Mouse (Mus musculus) cerebral cortex, adult 2 months (tissue): Measurements from ENCODE around the gene Bik.

Experiments used
- WGBS: fragments of 180-500 bp; shearing (Covaris S2); methylation state at CpG from one replicate; pipeline ENCODE4 v1.1.7; 2018; 5-methylcytosine and 5-hydroxymethylcytosine counted together

The Bik gene

DNA sequence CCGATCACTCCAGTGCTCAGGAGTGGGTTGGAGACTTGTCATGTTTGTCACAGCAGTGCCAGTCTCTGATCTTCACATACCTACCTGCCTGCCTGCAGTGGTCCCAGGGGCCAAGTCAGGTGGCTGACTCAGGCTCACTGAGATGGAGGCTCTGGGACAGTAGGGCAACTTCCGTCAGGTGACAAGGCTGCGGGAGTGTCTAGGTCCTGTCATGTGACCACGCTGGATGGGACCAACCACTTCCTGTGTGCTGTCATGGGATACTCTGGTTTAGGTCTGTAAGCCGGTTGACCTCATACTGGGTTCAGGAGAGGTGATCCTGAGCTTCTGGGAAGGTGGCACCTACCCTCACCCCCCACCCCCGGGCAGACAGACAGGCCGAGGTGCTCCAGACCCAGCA lies 19.4 kb downstream of the Bik start:
- 93% methylated on average over 7 of the region's 7 CpGs for WGBS

DNA sequence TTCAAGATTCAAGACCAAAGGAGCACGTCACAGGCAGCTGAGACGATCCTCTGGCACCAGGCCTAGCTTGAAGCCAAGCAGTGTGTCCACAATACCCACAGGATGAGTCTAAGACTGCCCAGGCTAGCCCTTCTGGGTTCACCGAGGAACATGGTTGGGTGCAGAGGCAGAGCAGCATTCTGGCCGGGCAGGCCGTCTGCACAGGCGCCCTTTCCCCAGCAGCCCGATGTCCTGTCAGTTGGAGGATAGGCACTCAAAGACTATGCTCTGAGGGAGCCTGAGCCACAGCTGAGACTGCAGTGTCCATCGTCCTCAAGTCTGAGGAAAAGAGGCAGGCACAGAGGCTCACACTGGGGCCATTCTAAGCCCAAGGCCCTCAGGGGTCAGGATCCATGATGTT lies 20.5 kb downstream of the Bik start:
- 93% methylated on average over 8 of the region's 8 CpGs for WGBS

DNA sequence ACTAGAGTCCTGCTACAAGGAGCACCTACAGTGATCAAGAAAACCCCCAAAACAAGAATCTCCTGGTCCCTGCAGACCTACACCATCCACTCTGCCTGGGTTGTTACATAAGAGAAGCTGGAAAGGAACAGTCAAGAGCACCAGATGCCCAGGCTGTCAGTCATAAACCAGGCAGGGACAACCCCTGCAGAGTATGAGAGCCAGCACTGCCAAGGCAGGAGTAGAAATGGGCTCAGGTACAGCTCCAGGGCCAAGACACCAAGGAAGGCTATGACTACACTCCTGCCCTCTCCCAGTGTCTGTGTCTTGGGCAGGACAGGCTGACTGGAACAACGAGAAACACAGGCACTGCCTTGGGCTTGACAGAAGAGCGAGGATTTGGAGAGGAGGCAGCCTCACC lies 23.5 kb downstream of the Bik start:
- WGBS = 84% methylated on average over 2 of the region's 2 CpGs

DNA sequence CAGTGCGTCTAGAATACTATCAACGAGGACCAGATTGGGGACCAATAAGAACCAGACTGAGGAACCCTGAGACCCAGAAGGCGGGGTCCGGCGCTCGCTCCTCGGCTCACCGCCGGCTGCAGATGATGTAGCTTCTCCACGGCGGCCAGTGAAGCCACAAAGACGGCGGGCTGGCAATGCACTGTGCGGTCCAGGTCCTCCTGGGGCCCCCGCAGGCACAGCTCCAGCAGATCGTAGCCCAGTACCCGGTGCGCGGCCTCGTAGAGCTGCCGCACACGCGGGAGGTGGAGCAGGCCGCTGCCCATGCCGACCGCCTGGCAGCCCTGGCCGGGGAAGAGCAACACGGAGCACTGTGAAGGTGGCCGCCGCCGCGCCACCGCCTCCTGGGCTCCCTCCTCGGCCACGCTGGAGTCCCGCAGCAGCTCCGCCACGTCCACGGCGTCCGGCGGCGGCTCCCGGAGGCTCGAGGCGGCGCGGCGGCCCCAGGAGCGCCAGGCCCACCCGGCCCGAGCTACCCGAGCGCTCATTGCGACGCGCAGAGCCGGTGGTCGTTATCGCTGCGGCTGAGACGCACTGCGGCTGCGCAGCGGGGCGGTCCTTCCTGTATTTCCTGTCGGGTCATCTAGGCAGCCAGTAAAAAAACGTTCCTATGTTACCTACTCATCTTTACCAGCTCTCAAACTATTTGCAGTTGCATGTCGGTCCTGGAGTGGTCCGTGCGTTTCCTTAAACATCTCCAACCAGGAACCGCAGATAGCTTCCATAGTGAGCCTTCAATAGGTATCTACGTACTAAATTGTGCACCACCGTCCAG lies 28.7 kb downstream of the Bik start:
- under 1% methylated on average over 73 of the region's 74 CpGs for WGBS

DNA sequence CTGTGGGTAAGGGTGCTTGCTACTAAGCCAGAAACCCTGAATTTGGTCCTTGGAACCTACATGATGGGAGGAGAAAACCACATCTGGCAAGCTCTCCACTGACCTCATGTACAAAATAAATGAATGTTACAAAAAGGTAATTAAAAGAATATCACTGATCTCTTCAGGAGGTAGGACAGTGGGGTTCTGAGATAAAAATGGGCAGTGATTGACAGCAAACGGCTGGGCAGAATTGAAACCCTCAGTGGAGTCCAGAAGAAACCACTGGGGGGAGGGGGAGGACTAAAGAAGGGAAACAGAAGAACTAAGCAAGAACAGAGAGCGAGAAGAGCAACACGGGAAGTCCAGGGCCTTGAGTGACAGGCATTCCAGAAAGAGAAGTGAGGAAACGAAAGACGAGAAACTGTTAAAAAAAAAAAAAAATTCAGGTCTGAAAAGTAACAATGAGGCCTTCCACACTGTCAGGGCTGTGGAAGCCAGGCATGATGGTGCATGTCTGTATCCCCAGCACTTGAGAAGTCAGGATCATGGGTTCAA lies 34.3 kb downstream of the Bik start:
- WGBS = 61% methylated on average over 5 of the region's 5 CpGs

DNA sequence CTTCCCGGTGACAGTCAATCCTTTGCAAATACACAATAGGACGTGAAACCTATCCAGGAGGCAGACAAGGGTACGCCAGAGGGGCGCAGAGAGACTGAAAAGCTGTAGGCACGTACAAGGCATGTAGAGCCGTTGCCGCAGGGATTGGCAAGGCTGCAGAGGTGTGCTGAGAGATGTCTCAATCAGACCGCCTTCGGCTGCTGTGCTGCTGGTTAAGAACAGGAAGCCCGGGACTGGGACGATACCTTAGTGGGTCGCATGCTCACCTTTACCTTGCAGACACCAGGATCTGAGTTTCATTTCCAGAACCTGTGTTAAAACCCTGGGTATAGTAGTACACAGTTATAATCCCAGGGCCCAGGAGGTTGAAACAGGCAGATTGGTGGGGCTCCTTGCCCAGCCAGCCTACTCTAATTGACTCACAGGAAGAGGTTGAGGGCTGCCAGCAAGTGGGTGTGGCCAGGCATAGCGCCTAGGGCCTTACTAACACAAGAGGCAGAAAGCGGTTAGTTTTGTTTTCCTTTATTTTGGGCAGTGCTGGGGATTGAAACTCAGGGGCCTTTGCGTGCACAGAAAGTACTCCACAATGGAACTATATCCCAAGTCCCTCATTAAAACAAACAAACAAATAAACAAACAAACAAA lies 36.1 kb downstream of the Bik start:
- 53% methylated on average over 15 of the region's 15 CpGs for WGBS

DNA sequence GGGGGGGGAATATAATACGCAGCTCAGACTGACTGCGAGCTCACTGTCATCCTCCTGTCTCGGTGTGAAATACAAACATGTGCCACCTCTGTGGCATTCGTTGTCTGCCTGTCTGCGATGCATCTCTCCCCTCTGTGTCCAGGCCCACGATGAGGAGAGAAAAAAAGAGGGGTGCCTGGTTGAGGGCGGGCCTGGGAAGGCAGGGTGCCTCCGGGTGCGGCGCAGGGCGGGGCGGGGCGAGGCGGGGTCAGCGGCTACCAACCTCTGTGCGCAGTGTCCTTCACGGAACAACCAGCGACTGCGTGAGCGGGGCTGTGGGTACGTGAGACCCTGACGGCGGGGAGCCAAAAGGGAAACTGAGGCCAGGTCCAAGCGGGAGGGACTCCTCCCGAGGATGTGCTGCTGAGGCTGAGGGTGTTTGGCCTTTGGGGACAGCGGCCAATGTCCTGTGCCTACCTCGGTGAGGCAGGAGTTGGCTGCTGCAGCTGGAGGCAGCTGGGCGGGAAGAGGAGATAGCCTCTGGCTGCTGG lies 36.7 kb downstream of the Bik start, which contains the start of the genes Tspo and Mcat:
Gene Tspo, plus strand, starts transcription at position 266 of the 530 bp plus-strand sequence.
Gene Mcat, minus strand, starts transcription at position 461 of the 530 bp plus-strand sequence.
- WGBS = 6% methylated on average over 28 of the region's 28 CpGs

DNA sequence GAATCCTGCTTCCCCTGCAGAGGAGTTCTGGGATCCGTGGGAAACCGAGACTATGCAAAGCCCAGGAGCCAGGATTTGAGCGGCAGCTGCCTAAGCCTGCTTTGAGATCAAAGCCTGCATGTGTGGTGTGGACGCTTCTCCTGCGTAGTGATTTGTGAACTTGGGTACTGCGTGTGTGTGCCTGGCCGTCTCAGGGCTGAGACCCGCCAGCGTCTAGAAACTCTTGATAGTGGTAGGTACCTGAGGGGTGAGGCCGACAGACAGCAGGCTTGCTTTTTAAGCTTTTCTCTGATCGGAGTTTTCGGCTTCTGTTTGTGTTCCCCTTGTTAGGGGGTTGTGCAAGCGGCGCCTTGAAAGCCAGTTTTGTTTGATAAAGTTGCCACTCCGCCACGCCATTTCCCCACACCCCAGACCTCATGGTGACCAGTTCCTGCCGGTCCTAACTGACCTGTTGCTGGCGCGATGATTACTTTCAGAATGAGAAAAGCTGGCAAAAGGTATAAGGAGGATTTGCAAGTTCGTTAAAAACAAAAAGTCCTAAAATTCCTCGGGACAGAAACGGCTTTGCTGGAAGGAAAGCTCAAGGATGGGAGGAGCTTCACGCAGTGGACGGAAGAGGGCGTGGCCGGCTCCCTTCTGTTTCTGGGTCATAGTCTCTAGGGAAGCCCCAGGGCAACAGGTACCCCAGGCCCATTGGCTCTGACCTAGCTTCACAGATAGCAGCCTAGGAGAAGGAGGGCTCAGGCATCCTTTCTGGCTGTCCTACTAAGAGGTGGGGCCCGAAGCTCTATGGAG lies 37.4 kb downstream of the Bik start:
- 5% methylated on average over 27 of the region's 27 CpGs for WGBS

DNA sequence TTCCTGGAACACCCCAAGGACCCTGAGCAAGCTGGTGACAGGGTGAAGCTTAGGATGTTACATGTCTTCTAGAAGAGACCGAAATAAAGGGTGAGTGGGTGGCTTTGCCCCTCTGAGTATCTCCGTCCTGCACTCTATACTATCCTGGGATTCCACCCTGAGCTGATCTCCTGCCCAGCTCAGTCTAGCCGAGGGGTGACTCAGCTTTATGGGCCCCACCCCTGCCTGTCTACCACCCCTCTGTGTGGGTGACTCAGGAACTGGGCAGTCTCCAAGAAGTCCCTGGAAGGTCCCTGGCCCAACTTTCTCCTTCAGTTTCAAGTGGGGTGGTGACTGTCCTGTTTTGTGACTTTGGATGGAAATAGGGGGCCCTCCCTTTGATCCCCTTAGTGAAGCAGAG lies 38.8 kb downstream of the Bik start:
- WGBS = 71% methylated on average over 3 of the region's 3 CpGs

DNA sequence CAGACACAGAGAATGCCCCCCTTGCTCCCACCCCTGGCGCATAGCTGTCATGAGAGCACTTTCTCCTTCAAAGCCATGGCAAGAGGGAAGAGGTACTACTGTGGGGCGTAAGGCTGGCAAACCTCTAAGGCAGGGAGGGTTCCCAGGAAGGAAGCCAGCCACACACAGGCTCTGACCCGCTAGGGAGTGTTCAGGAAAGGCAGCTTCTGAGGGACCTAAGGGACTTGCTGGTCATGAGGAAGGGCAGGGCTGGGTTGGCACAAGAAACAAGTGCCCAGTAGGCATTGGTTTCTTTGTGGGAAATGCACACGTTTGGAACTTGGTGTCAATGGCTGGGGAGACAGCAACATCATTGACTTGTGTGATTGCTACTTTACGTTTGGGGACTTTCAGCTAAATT lies 39.3 kb downstream of the Bik start:
- WGBS = 81% methylated on average over 5 of the region's 5 CpGs

DNA sequence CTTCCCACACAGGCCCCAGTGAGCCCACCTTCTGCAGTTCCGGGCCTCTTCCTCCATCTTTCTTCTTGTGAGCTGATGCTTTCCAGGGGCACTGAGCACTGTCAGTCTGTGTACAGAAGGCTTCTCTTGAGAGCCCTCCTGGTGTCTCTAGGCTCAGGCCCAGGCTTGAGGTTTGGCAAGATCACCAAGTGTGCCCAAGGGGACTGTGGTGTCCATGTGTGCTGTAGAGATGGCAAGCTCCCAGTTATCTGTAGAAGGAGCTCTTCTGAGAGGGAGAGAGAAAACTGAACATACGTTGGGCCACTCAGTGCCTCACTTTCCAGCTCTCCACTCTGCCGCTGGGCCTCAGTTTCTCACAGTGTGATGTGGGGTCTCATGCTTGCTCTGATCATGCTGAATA lies 41.1 kb downstream of the Bik start:
- 91% methylated on average over 3 of the region's 3 CpGs for WGBS

DNA sequence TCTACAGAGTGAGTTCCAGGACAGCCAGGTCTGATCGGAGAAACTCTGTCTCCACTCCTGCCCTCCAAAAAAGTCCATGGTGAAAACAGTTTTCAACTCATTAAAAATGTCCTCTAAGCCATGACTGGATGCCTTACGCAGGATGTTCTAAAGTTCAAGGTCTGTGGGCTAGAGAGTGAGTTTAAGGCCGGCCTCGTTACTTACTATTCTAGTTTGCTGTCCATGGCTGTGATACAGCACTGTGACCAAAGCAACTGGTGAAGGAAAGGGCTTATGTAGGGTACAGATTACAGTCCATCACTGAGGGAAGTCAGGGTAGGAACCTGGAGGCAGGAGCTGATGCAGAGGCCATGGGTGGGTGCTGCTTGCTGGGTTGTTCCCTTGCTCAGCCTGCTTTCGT lies 41.9 kb downstream of the Bik start:
- 98% methylated on average over 5 of the region's 5 CpGs for WGBS

DNA sequence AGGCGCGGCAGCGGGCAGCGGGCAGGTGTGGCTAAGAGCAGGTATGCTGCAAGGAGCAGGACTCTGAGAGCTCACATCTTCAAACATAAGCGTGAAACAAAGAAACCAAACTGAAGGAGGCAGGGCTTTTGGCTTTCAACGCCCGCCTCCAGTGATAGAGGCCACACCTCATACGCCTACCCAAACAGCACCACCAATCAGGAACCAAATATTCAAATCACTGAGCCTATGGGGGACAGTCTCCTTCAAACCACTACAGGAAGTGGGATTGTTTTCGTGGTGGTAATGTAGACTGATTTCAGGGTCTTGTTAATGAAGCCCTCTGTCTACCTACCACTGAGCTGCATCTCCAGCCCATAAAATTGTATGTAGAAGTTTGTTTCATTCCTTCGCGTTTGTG lies 43.0 kb downstream of the Bik start:
- WGBS = 67% methylated on average over 11 of the region's 11 CpGs

DNA sequence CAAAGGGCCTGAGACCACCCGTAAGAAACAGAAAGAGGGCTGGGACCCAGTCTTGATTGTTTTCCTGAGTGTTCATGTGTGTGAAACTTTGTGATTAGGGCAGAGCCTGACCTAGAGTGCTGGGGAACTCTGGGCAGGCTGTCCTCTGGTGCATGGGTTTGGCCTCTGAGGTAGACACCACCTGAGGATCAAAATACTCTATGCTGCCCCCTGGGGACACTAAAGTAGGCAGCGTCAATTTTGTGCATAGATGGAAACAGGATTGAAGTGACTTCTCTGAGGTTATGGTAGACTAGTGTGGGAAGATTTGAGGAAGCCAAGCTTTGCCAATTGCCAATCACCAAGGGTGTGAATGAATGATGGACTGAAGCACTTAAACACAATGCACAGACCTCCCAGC lies 44.0 kb downstream of the Bik start:
- WGBS = 70% methylated on average over 2 of the region's 2 CpGs

DNA sequence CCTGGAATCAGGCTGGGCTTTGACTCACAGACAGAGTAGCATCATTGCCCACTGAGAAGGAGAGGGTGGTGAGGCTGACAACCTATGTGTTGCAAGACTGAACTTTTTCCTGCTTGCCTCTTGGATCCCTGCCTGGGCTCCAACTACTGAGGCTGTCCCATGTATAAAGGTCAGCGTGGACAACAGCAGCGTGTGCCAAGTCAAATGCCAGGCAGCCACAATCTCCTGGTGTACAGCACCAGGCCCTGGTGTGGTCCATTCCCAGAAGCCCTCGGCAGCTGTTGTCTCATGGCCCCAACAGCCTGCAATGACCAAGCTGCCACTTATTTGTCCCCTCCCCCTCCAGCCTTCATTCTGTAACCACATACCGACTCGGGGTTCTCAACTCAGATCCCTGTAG lies 45.0 kb downstream of the Bik start:
- 80% methylated on average over 5 of the region's 5 CpGs for WGBS

DNA sequence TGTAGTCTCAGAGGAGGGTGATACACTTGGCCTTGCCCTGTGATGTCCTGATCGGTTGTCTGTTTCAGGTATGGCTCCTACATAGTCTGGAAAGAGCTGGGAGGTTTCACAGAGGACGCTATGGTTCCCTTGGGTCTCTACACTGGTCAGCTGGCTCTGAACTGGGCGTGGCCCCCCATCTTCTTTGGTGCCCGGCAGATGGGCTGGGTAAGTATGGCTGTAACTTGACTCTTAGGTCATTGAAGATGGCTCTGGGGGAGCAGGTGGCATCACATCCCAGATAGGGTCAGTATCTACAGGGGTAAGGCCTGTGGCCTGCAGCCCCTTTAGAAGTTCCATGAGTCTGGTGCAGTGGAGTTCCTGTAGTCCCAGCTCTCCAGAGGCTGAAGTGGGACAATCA lies 45.5 kb downstream of the Bik start:
- WGBS = 95% methylated on average over 4 of the region's 4 CpGs

DNA sequence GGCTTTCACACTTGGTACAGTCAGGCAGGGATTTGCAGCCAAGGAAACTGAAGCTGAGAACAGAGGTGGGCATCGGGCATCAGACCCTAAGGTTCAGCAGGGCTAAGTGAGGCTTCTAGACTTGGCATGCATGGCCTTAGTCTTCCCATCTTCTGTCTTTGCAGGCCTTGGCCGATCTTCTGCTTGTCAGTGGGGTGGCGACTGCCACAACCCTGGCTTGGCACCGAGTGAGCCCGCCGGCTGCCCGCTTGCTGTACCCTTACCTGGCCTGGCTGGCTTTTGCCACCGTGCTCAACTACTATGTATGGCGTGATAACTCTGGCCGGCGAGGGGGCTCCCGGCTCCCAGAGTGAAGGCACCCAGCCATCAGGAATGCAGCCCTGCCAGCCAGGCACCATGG lies 46.9 kb downstream of the Bik start:
- 95% methylated on average over 12 of the region's 12 CpGs for WGBS

DNA sequence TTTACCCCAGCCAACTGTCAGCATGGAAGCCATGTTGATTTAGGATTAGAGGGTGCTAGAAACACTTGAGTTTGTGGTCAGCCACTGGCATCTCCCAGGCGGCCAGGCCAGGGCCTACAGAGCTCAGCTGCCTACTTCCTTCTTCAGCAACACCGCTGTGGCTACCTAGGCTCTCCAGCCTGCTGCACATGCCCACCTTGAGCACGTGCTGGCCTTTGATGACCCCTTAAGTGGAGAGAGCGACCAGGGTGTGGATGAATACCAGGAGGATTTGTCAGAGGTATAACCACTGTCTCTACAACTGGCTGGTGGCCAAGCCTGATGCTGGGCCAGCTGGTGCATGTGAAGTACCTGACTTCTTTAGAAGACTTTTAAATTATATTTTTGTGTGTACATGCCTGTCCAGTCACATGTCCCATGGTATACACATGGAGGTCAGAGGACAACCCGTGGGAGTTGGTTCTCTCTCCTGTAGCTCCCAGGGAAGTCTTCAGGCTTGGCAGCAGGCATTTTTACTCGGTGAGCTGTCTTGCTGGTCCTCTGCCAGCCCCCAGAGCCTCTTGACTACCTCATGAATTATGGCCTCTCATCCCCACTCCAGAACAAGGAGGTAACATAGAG lies 48.2 kb downstream of the Bik start:
- 77% methylated on average over 6 of the region's 6 CpGs for WGBS

DNA sequence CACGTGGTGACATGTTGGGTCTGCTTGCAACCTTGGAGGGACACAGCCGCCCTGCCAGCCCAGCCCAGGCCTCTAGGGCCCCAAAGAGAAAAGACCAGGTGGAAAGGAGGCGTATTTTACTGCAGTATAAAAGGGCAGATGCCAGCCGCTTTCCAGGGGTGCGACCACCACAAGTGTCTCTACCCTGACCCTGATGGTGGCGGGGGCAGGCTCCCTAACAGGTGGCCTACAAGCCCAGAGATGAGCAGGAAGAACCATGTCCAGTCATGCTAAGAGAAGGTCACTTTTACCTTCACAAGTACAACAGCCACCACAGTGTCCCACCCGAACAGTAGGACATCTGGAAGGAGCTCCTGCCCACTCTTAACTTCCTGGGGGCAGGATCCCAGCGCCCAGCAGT lies 48.9 kb downstream of the Bik start:
- 97% methylated on average over 8 of the region's 8 CpGs for WGBS

DNA sequence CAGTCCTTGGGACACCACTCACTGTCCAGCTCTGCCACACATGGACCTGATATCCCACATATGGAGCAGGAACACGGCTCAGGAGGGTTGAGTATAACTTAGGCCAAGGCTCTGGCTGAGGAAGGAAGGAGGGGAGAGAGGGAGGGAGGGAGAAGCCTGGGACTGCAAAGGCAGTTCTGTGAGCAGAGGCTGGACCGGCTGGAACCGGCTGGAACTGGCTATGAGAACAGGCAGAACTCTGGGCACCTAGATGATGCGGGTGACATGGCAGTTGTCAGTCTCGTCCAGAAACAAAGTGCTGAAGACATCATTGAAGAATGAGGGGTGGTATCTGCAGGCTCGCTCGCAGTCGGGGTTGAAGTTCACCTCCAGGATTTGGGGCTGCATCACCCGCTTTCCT lies 50.0 kb downstream of the Bik start:
- 97% methylated on average over 9 of the region's 9 CpGs for WGBS

DNA sequence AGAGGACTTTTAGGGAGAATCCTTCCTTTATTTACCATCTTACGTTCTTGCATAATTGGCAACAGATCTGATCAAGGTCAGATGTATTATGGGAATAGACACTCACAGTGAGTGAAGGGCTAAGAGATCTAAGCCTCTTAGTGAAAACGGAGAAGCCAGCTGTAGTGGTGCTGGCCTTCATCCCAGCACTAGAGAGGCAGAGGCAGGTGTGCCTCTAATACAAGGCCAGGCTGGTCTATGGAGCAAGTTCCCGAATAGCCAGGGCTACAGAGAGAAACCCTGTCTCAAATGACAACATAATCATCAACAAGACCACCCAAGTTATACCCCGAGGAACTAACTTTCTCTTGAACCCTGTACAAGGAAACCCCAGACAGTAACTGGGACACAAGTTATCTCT lies 56.3 kb downstream of the Bik start:
- WGBS = 71% methylated on average over 4 of the region's 4 CpGs
